Mouse (Mus musculus): ENCODE results near the gene Gm27029.

GRCm38 (mm10) chr11:101462141-101462540, 37.5 kb upstream of the Gm27029 start:
- TF ChIP-seq CTCF (IDR thresholded peaks at IDR 0.05; ENCODE audit: low read depth, low read length) (no peak), POLR2A (IDR thresholded peaks at IDR 0.05; ENCODE audit: borderline replicate concordance, low read depth, low read length) (no peak)

Data from bone marrow macrophage, adult 2 months (primary cell).